Mouse (Mus musculus): ENCODE results near the gene Pum1. TPM values are rescaled to one million over a fixed set of nuclear protein-coding genes. Genes with fewer than 3 reads are reported as not detected.
A peak's percentile ranks its signal among the peaks of the same experiment; 100 is the strongest.
"Not testable (repeated sequence)": the region's sequence is repeated elsewhere in the genome, so short reads cannot be mapped to it uniquely, and the experiment has no call there.

The Pum1 gene
- polyA plus RNA-seq, 1 experiment from 2014 or later: 16.7 TPM

DNA sequence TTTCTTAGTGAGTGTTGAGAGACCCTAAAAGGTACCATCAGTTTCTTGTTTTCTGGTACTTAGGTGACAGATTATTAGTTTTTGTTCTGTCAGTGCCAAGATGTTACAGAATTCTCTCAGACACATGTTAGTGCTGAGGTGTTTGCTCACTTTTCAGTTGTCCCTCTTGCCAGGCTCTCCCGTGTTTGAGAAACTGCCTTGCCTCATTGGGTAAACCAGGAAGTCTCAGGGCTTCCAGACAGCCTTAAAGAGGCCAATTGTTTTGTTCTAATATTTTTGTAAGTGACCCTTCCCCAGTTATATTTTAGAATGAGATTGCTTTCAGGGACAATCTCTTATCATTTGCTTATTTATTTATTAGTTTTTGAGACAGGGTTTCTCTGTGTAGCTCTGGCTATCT lies 2.1 kb downstream of the Pum1 start:
- H3K9ac ChIP-seq (replicated peaks): peak overlapping the region; percentile 98; the same call in 1 of the 2 replicates
- TF ChIP-seq CTCF (IDR thresholded peaks at IDR 0.05; ENCODE audit: low read depth): no peak
- TF ChIP-seq EP300 (IDR thresholded peaks at IDR 0.05; ENCODE audit: low read depth): no peak
- H3K4me3 ChIP-seq (ENCODE audit: low read depth, low read length): peak overlapping the region; percentile 98
- H3K36me3 ChIP-seq (replicated peaks; ENCODE audit: insufficient read depth, low read length): peaks cover 10% of the 10 kb centered on the region; the same call in 1 of the 2 replicates
- 0% methylated on average over 1 of the region's 1 CpGs for WGBS (ENCODE audit: insufficient replicate concordance)
- H3K27ac ChIP-seq (ENCODE audit: low read depth): peak overlapping the region; percentile 98
- no peaks in the 10 kb centered on the region for H3K27me3 ChIP-seq (ENCODE audit: insufficient read depth, low read length)
- DNase-seq (no peak), ATAC-seq (no peak)
- peaks cover 28% of the 10 kb centered on the region for H3K4me1 ChIP-seq (ENCODE audit: insufficient read depth)
- no peaks in the 10 kb centered on the region for H3K9me3 ChIP-seq (ENCODE audit: low read length)
- H3K4me2 ChIP-seq (ENCODE audit: low read depth, low read length): peak overlapping the region; percentile 74

DNA sequence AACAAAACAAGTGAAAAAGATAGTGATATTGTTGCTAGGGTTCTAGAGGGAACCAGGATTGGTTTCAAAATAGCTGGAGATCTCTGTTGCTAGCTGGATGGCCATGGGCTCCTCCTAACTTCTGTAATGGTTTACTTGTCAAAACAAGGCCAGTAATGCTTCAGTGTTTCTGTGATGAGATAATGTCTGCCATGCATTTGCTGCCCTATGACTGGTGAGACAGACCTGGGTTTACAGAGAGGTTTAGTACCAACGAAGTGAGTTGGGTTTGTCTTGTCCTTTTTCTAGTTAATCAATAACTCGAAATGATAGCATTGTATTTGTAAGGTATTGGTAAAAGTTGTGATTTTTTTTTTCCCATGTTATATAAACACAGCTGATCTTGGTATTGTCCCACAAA lies 4.6 kb downstream of the Pum1 start:
- Histone ChIP-seq H3K9me3 (ENCODE audit: low read length) (no peaks in the 10 kb centered on the region), H3K27ac (ENCODE audit: low read depth) (peak overlapping the region; percentile 57), H3K36me3 (replicated peaks; ENCODE audit: insufficient read depth, low read length) (peaks cover 33% of the 10 kb centered on the region), H3K9ac (replicated peaks) (peak overlapping the region; percentile 53; the same call in 1 of the 2 replicates), H3K27me3 (ENCODE audit: insufficient read depth, low read length) (no peaks in the 10 kb centered on the region), H3K4me3 (ENCODE audit: low read depth, low read length) (no peak overlapping the region), H3K4me2 (ENCODE audit: low read depth, low read length) (peak overlapping the region; percentile 52), H3K4me1 (ENCODE audit: insufficient read depth) (peaks cover 35% of the 10 kb centered on the region)
- DNase-seq (no peak), ATAC-seq (no peak)
- WGBS (ENCODE audit: insufficient replicate concordance): 56% methylated on average over 2 of the region's 2 CpGs
- TF ChIP-seq EP300 (IDR thresholded peaks at IDR 0.05; ENCODE audit: low read depth): no peak

DNA sequence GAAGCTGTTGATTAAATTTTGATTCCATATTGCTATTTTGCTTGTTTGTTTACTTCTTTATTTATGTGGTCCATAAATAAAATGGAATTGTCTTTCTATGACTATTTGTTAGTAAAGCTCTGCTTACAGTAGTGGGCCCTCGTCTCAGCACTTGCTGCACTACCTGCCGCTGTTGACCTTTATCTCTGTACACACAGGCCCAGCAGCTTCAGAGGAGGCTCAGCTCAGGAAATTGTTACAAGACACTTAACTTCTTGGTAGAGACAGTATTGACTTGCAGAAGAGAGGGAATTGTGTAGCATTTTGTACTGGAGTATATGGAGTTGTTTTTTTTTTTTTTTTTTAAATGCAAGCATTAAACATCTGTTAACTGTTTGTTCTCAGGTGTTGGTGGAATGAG lies 5.4 kb downstream of the Pum1 start:
- 24% methylated on average over 2 of the region's 2 CpGs for WGBS (ENCODE audit: insufficient replicate concordance)
- TF ChIP-seq CTCF (IDR thresholded peaks at IDR 0.05; ENCODE audit: low read depth) (no peak), EP300 (IDR thresholded peaks at IDR 0.05; ENCODE audit: low read depth) (no peak)
- no peak overlapping the region for H3K4me3 ChIP-seq (ENCODE audit: low read depth, low read length)
- 0 out of 2 replicates have a peak overlapping the region, but pooled peaks have one; percentile 36 for H3K27ac ChIP-seq (ENCODE audit: low read depth)
- H3K4me1 ChIP-seq (ENCODE audit: insufficient read depth): peaks cover 35% of the 10 kb centered on the region
- H3K4me2 ChIP-seq (ENCODE audit: low read depth, low read length): peak overlapping the region; percentile 52
- ATAC-seq: no peak
- no peak for DNase-seq
- H3K36me3 ChIP-seq (replicated peaks; ENCODE audit: insufficient read depth, low read length): peaks cover 41% of the 10 kb centered on the region
- H3K9me3 ChIP-seq (ENCODE audit: low read length): no peaks in the 10 kb centered on the region
- no peaks in the 10 kb centered on the region for H3K27me3 ChIP-seq (ENCODE audit: insufficient read depth, low read length)
- no peak overlapping the region for H3K9ac ChIP-seq (replicated peaks)

DNA sequence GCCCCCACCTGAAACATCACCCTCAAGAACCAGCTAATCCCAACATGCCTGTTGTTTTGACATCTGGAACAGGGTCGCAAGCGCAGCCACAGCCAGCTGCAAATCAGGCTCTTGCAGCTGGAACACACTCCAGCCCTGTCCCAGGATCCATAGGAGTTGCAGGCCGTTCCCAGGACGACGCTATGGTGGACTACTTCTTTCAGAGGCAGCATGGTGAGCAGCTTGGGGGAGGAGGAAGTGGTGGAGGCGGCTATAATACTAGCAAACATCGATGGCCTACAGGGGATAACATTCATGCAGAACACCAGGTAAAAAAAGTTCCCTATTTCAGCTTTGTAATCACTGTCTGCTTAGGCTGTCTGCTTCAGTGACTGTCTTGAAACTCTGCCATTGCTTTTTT lies 5.9 kb downstream of the Pum1 start:
- Histone ChIP-seq H3K4me1 (ENCODE audit: insufficient read depth) (peaks cover 35% of the 10 kb centered on the region), H3K4me2 (ENCODE audit: low read depth, low read length) (no peak overlapping the region), H3K27me3 (ENCODE audit: insufficient read depth, low read length) (no peaks in the 10 kb centered on the region), H3K36me3 (replicated peaks; ENCODE audit: insufficient read depth, low read length) (peaks cover 44% of the 10 kb centered on the region), H3K9me3 (ENCODE audit: low read length) (no peaks in the 10 kb centered on the region), H3K27ac (ENCODE audit: low read depth) (0 out of 2 replicates have a peak overlapping the region, but pooled peaks have one; percentile 36), H3K9ac (replicated peaks) (no peak overlapping the region), H3K4me3 (ENCODE audit: low read depth, low read length) (no peak overlapping the region)
- TF ChIP-seq CTCF (IDR thresholded peaks at IDR 0.05; ENCODE audit: low read depth) (no peak), EP300 (IDR thresholded peaks at IDR 0.05; ENCODE audit: low read depth) (no peak)
- DNase-seq (no peak), ATAC-seq (no peak)
- 60% methylated on average over 7 of the region's 7 CpGs for WGBS (ENCODE audit: insufficient replicate concordance)

DNA sequence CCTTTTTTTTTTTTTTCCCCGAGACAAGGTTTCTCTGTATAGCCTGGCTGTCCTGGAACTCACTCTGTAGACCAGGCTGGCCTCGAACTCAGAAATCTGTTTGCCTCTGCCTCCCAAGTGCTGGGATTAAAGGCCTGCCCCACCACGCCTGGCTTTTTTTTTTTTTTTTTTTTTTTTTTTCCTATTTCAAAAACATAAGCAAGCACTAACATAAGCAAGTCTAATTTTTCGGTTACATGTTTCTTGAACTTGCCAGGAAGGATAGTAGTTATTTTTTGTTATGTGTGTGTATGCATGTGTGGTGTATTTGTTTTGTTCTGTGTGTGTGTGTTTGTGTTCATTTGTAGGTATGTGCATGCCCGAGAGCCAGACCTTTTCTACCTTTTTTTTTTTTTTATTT lies 6.9 kb downstream of the Pum1 start:
- Histone ChIP-seq H3K36me3 (replicated peaks; ENCODE audit: insufficient read depth, low read length) (peaks cover 50% of the 10 kb centered on the region), H3K4me1 (ENCODE audit: insufficient read depth) (peaks cover 35% of the 10 kb centered on the region)
- ATAC-seq; H3K9me3 ChIP-seq (ENCODE audit: low read length); H3K4me3 ChIP-seq (ENCODE audit: low read depth, low read length); H3K27me3 ChIP-seq (ENCODE audit: insufficient read depth, low read length); H3K9ac ChIP-seq (replicated peaks); H3K27ac ChIP-seq (ENCODE audit: low read depth); H3K4me2 ChIP-seq (ENCODE audit: low read depth, low read length); DNase-seq: not testable (repeated sequence)
- 78% methylated on average over 5 of the region's 5 CpGs for WGBS (ENCODE audit: insufficient replicate concordance)

DNA sequence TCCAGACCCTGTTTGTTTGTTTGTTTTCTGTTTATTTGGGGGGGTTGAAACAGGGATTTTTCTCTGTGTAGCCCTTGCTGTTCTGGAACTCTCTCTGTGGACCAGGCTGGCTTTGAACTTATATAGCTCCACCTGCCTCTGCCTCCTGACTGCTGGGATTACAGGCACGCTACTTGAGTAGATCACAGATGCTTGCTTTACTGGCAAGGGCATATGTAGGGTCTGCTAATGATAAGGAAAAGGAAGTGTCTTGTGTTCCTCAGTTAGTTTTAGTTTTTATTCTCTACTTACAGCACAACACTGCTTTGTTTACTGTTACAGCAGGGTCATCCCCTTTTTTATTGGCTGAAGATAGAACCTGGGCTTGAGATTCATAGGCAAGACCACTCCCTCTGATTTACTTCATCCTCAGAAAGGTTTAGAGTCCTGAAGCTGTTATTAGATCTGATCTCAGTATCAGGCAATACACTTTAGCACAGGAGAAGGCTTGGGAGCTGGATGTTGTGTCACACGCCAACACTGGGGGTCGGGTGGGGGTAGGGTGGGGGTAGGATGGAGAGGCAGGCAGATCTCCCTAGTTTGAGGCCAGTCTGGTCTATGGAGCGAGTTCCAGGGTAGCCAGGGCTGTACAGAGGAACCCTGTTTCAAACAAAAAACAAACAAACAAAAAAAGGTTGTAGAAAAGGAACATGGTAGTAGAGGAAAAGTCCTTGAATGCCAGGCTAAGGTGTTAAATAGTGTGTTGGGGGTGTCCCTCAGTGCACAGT lies 8.1 kb downstream of the Pum1 start:
- Histone ChIP-seq H3K4me3 (ENCODE audit: low read depth, low read length) (no peak overlapping the region), H3K4me1 (ENCODE audit: insufficient read depth) (peaks cover 26% of the 10 kb centered on the region), H3K9me3 (ENCODE audit: low read length) (no peaks in the 10 kb centered on the region), H3K27ac (ENCODE audit: low read depth) (no peak overlapping the region), H3K9ac (replicated peaks) (no peak overlapping the region), H3K27me3 (ENCODE audit: insufficient read depth, low read length) (no peaks in the 10 kb centered on the region), H3K36me3 (replicated peaks; ENCODE audit: insufficient read depth, low read length) (peaks cover 59% of the 10 kb centered on the region), H3K4me2 (ENCODE audit: low read depth, low read length) (no peak overlapping the region)
- no peak for ATAC-seq
- no peak for DNase-seq
- no peak for TF ChIP-seq CTCF (IDR thresholded peaks at IDR 0.05; ENCODE audit: low read depth)
- no peak for TF ChIP-seq EP300 (IDR thresholded peaks at IDR 0.05; ENCODE audit: low read depth)
- 83% methylated on average over 4 of the region's 4 CpGs for WGBS (ENCODE audit: insufficient replicate concordance)
